Mouse (Mus musculus) thymus, postnatal 10 days (tissue): ENCODE results near the gene Cand1.

Experiments
- DNase-seq, 2 experiments: peaks; one replicate each; pipeline ENCODE4 v3.0.0; 2021; ENCODE audit warnings: low spot score in 2 of 2

Cand1 gene

DNA sequence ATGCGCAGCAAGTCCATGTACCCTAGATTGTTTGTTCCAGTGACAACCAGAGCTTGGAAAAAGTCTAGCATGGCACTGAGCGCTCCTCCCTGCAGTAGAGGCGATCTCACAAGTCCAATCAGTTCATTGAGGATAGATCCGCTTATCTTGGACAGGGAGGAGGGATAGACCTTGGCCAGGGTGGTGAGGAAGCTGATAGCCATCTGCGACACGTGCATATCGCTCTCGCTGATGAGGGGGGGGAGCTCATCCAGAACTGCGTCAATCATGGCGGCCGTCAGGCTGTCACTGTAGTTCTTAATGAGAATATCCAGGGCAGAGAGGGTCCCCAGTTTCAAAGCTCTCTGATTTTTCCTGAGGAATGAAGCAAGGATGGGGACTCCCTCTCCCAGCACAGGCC is 28.6 kb downstream of the Cand1 start:
- DNase-seq = no peak

DNA sequence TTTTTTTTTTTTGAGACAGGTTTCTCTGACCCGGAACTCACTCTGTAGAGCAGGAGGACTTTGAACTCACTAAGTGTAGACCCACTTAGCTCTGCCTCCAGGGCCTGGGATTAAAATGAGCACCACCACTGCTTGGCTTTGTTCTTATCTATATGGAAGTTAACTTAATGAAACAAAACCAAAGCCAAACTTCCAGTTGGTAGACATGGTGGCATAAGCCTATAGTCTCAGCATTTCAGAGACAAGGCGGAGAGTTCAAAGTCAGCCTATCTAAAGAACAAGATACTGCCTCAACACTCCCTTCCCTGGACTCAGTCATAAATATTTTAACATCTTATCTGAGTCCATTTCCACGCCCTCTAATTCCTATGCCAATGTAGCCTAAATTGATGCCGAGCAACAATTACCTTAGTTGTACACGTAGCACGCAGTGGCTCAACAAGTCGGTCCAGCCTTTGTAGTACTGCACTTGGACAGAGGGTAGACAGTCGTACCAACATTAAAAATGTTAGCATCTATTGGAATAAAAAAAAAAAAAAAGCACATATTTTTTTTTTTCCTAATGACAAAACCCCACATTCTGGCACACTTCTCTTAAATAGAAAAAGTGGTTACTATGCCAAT is 33.4 kb downstream of the Cand1 start:
- DNase-seq = no peak

DNA sequence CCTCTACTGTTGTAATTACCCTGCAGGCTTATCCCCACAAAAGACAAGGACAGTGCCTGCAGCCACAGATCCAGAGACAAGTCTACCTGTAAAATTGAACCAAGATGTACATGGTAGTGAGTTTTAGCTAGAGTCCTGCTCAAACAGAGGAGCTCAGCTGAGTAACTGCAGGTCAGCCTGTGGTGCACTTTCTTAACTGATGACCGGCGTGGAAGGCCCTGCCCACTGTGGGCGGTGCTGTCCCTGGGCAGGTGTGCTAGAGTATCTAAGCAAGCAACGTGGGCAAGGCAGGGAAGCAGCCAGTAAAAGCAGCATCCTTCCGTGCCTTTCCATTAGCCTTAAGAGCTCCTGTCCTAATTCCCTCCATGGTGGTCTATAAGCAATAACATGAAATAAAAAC is 34.6 kb downstream of the Cand1 start:
- DNase-seq = no peak

DNA sequence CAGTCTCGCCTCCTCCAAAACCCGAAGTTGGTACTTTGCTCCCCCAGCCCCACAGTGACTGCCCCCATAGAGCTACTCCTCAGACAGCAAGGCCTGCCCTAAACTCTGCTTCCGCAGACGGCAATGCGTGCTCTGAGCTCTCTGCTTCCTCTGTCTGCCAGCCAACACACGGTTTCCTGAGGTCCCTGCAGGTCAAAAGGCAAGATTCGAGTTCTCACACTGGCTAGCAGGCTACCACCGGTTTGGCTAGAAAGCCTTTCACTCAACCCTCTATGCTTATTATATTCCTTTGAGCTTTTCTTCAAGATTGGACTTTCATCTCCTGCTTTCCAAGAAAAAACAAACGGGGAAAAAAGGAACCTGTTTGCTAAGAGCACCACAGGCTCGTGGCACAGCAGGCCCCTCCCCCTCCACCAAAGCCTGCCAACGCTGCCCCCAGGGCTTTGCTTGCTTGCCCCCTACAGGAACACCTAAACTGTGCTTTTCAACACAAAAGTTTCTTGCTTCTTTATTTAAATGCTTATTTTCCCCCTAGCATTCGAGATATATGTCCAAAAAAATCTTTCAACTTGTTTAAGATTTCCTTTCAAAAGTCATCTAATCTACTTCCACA is 35.4 kb downstream of the Cand1 start:
- peak in 1 of 2 experiments; percentile 23 for DNase-seq

DNA sequence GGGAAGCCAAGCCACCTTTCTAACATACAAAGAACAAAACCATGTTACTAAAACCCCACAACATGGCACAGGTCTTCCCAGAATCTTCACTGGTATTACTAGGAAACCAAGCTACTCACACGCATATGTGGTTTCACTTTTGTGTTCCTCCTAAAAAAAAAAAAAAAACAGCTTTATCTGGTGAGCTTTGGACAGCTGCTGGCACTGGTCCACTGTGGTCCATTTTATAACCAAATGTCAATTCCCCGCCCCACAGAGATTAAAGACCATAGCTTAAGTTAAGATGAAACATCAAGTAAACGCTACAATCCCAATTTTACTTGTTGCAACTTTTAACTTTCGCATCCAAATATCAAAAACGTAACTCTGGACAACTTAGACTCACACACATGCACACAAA is 40.0 kb downstream of the Cand1 start:
- DNase-seq = no peak

DNA sequence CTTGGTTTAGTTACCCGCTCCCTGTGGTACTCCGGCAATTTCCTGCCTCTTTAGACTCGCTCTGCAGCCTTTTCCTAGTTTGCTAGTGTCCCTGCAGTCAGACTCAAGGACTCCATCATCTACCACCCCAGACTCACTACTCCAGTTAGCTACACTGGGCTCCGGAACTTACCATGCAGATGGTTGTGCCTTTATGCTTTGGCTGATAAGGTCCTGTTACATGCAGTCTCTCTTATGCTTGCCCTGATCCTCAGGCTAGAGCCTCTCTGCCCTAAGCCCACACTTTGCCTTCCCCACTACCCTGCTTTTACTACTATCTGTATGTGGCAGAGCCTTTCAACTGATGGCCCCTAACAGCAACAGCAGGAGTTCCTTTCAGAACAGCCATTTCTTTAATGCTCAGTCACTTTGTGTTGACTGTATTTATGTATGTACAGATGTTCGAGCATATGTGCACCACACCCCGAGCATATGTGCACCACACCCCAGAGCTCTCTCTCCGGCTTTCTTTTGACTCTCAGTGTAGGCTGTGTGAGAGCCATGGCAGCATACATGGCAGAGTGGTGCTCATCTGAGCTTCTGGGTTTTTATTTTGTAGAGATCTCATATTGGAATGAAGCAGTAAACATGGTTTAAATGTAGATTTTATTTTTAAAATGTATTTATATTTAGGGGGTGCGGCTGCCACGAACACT is 41.5 kb downstream of the Cand1 start:
- no peak for DNase-seq

DNA sequence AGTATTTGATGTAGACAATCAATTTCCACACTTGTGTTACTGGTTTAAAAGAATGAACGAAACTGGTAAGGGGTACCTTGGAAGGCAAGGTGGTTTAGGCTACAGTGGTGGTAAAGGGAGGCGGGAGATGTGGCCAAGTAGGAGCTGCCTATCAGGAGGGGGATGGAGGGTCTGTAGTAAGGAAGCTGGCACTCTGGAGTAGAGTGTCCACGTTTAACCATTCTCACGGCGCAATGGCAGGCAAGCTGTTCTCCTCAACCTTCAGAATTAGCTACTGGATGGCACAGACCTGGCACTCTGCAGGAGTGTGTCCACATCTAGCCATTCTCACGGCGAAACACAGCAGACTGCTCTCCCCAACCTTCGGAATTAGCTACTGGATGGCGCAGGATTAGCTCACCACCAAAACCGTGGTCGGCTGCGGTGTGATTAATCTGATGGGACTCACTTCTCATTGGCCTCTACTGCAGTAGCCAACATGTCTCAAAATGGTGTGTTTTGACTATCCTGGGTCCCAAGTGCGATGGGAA is 42.2 kb downstream of the Cand1 start:
- DNase-seq = no peak

DNA sequence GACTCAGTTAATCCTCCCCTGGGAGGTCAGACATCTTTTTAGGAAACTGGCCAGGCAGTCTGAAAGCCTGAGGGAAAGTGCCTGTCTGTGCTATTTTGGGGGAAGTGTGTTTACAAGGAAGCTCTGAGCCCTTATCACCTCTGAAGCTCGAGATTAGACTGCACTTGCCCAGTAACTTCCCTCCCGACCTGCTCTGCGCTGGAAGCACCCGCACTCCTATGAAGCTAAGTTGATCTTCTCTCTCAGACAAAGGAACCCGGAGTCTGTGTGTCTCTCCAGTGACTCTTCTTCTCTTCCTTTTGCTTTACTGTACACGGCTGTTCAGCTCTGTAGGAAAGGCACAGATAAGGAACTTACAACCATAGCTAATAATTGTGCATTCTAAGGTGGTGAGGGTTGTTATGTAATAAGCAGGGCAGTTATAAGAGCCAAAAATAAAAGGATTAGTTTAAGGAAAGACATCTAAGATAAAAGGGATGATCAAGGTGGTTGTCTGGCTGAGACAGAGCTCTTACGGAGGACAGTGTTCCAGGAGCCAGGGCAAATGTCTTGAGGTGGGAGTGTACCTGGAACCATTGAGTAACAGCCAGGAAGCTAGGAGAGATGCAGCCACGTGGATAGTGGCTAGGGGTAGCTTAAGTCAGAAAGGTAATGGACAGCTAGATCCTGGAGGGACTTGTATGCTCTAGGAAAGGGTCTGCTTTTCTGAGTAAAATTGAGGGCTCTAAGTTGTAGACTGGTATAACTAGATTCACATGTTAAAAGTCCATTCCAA is 47.1 kb downstream of the Cand1 start:
- no peak for DNase-seq

DNA sequence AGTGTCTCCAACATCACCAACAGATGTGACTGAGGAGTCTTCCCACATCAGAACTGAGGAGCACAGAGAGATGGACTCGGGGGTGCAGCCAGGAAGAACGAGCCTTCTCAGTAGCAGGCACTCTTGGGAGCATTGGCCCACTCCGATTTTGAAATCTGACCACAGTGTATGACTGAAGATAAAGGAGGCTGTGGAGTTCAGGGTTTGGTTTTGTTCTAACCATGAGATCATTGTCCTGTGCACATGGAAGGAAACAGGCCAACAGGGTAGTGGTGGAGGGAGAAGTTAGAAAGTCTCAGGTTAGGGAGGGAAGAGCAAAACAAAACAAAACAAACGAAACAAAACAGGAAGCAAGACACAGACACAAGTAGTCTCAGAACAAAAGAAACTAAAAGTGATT is 52.1 kb downstream of the Cand1 start:
- DNase-seq = no peak

DNA sequence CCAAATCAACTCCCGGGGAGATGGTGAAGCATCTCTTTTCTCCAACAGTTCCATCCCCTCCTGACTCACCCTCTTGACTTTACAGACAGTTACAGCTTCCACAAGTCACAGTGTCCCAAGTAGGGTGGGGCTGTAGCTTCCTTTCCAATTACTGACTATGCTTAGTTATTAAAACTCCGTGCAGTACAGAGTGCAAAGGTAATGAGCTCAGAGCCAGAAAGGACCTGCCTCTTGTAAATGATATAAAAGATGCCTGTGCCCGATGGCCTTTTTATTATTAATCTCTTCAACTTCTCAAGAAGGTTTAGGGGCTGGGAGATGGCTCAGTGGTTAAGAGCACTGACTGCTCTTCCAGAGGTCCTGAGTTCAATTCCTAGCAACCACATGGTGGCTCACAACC is 70.2 kb downstream of the Cand1 start:
- no peak for DNase-seq

DNA sequence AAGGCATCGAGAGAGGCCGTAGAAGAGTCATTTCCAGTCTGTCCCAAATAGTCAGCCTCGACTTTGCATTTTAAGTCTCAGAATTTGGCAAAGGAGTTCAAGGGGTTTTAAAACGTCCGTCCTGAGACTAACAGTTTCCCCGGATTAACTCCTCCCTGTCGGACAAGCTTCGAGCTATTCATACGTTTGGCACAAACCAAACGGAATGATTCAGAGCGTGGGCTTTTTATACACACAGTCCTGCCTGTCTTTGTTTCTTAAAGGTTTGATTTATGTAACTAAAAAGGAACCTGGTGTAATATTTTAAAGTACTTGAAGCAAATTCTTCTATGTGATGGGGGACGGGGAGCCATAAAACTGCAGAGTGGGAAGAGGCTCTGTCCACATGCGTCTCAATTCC is 70.6 kb downstream of the Cand1 start:
- no peak for DNase-seq

DNA sequence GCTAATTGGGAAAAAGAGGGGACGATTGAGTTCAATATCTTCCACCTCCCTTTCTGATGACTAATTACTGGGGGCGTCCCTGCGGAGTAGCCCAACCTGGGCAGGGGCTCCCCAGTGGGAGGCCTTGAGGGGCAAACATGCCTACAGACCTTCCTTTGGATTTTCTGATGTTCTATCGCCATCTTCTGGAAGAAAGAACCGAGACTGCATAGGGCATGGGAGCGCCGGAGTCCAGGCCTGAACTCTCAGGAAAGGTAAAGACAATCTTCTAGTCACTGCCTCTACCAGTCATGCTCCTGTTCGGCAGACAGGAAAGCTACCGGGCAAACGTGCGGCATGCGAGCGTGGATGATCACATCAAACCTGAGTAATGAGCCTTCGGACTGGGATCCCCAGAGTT is 71.1 kb downstream of the Cand1 start:
- DNase-seq = peak in 1 of 2 experiments; percentile 16

DNA sequence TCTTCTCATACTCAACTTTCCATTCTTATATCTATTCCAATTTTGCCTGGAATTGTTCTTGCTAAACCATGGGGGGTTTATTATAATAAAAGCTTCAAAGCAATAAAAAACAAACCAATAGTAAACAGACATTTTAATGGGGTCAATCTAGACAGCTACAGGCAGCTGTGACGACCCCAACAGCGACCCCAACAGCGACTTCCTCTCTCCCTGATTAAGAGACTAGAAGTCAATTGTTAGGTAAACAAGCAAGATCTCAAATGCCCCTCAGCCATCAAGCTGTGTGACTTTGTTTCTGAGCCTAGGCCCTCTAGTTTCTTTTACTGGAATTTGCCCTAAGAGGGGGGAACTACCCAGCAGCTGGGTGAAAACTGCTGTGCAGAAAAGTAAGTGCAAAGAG is 72.0 kb downstream of the Cand1 start:
- DNase-seq = no peak

DNA sequence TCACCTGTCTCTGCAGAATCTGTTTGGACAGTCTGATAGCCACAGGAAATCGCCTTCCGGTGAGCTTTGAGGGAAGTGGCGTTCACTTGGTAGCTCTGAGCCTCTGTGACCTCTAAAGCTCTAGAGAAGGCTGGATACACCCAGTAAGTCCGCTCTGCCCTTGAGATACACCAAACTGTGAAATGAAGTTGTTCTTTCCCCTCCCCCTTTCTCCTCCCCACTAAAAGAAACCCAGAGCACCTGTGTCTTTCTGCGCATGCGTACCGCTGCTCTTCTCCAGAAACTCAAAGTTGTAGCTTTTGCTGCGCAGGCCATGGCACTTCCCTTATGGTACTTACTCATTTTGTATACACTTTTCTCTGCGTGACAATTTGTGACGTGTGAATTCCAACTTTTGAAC is 74.8 kb downstream of the Cand1 start:
- DNase-seq = no peak

DNA sequence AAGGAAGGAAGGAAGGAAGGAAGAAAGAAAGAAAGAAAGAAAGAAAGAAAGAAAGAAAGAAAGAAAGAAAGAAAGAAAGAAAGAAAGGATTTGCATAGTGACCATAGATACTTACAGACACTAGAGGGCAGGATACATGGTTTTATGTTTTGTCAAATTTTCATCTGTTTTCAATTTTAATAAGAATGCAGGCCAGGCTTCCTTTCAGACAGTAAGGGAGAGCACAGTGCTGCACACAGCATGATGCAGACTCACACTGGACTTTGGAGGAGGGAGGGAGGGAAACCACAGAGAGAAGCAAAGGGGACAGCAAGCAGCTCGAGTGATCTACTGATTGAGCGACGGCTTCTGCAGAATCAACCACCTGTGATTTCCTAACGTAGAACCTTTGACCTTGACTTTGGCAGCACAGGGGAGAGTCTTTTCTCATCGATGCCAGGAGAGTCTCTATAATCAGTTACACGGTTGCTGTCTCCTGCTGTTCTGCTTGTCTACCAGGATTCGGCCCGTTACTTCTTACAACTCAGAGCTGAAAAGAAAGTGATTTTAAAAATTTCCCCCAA is 78.0 kb downstream of the Cand1 start:
- no peak for DNase-seq

DNA sequence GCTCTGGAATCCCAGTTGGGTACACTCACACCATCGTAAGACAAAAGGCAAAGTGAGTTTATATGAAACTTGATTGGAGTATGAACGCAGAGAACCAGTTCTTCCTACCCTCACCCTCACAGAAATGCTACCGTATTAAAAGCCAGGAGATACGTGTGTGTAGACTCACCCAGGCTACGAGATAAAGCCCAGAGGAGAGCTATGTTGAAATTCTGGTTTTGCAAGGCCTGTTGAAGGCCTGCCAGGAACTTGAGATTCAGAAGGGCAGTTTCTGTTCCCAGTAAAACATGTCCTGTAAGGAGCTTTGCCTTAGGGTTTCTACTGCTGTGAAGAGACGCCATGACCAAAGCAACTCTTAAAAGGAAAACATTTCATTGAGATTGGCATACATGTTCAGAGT is 79.7 kb downstream of the Cand1 start:
- no peak for DNase-seq

DNA sequence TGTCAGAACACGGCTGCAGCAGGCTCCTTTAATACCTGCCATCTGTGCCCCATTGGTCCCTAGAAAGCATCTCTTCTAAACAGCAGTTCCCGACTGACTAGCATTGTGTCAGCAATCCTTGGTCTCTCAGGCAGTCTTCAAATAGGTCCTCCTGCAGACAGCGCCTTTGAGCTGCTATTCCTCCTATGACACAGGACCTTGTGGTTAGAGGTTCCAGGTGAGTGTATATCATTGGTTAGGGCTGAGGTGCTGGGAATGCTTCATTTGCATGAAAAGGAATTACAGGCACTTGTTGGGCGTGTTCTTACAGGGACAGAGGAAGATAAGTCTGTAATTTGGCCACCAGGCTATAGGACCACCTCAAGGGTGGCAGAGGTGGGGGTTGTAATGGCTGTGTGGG is 90.6 kb downstream of the Cand1 start:
- no peak for DNase-seq
